Comparison of ENCODE assay signal across 9 mouse cellular contexts in genomic region chr10:67264852-67265251, GRCm38 (mm10). TPM values are rescaled to one million over a fixed set of nuclear protein-coding genes. Genes with fewer than 3 reads are reported as not detected.
DNase-seq lines count a peak whose midpoint lies in the region; ATAC-seq and TF ChIP-seq lines count a peak whose summit lies in the region.
"Had no signal": no experiment of that assay in that cellular context is flagged by ENCODE, and none has a peak within 500 bp of the region (broad histone marks: within the 10 kb centered on the region; RNA-seq: fewer than 3 reads in every experiment).

No protein-coding gene starts in this region.

- H3K36me3 ChIP-seq in hindbrain, embryonic 10.5 days = peaks cover 36% of the 10 kb centered on the region
- peaks cover 41% of the 10 kb centered on the region for H3K36me3 ChIP-seq in hindbrain, embryonic 13.5 days
- peaks cover 14% of the 10 kb centered on the region; the same call in 1 of the 2 replicates for H3K36me3 ChIP-seq in kidney, postnatal 0 days (ENCODE audit: insufficient read depth, low read length)
- H3K36me3 ChIP-seq in midbrain, embryonic 14.5 days (ENCODE audit: control insufficient read depth, insufficient read depth, low read length) = peaks cover 28% of the 10 kb centered on the region

- TF ChIP-seq CTCF in kidney, postnatal 0 days (IDR thresholded peaks at IDR 0.05; ENCODE audit: low read depth) = peak; percentile 86

- H3K4me3 ChIP-seq in hindbrain, embryonic 10.5 days = no peak overlapping the region
- H3K4me3 ChIP-seq in hindbrain, embryonic 13.5 days = no peak overlapping the region
- H3K4me3 ChIP-seq in kidney, postnatal 0 days (replicated peaks; ENCODE audit: low read depth, low read length) = no peak overlapping the region
- H3K4me3 ChIP-seq in midbrain, embryonic 14.5 days (replicated peaks; ENCODE audit: low read depth, low read length) = no peak overlapping the region
- H3K4me3 ChIP-seq: limb, embryonic 15.5 days had no signal

- H3K4me2 ChIP-seq in hindbrain, embryonic 13.5 days = no peak overlapping the region
- H3K4me2 ChIP-seq in kidney, postnatal 0 days (ENCODE audit: low read length) = no peak overlapping the region
- H3K4me2 ChIP-seq in midbrain, embryonic 14.5 days (ENCODE audit: low read length) = no peak overlapping the region
- H3K4me2 ChIP-seq: limb, embryonic 15.5 days had no signal

- WGBS in hindbrain, embryonic 10.5 days = 69% methylated on average over 1 of the region's 1 CpGs
- 48% methylated on average over 1 of the region's 1 CpGs for WGBS in hindbrain, embryonic 13.5 days
- WGBS in kidney, postnatal 0 days = 58% methylated on average over 1 of the region's 1 CpGs
- 52% methylated on average over 1 of the region's 1 CpGs for WGBS in midbrain, embryonic 14.5 days

- H3K27me3 ChIP-seq in hindbrain, embryonic 10.5 days (ENCODE audit: insufficient read depth, poor library complexity, severe bottlenecking) = no peaks in the 10 kb centered on the region
- H3K27me3 ChIP-seq in hindbrain, embryonic 13.5 days = no peaks in the 10 kb centered on the region
- no peaks in the 10 kb centered on the region for H3K27me3 ChIP-seq in kidney, postnatal 0 days (ENCODE audit: insufficient read depth, low read length)
- H3K27me3 ChIP-seq in midbrain, embryonic 14.5 days (ENCODE audit: control insufficient read depth, insufficient read depth, low read length) = no peaks in the 10 kb centered on the region
- H3K27me3 ChIP-seq: limb, embryonic 15.5 days had no signal

- no peak overlapping the region for H3K9ac ChIP-seq in hindbrain, embryonic 13.5 days
- no peak overlapping the region for H3K9ac ChIP-seq in kidney, postnatal 0 days (ENCODE audit: low read depth, low read length)
- no peak overlapping the region for H3K9ac ChIP-seq in midbrain, embryonic 14.5 days (replicated peaks; ENCODE audit: low read length)
- H3K9ac ChIP-seq: limb, embryonic 15.5 days had no signal

- no peaks in the 10 kb centered on the region for H3K9me3 ChIP-seq in hindbrain, embryonic 10.5 days
- H3K9me3 ChIP-seq in hindbrain, embryonic 13.5 days = no peaks in the 10 kb centered on the region
- no peaks in the 10 kb centered on the region for H3K9me3 ChIP-seq in kidney, postnatal 0 days (replicated peaks; ENCODE audit: low read length)
- no peaks in the 10 kb centered on the region for H3K9me3 ChIP-seq in midbrain, embryonic 14.5 days (ENCODE audit: control insufficient read depth, low read length)
- H3K9me3 ChIP-seq: limb, embryonic 15.5 days had no signal

- H3K4me1 ChIP-seq in hindbrain, embryonic 10.5 days (replicated peaks) = no peaks in the 10 kb centered on the region
- H3K4me1 ChIP-seq in hindbrain, embryonic 13.5 days (replicated peaks) = no peaks in the 10 kb centered on the region
- no peaks in the 10 kb centered on the region for H3K4me1 ChIP-seq in kidney, postnatal 0 days (replicated peaks; ENCODE audit: insufficient read depth, low read length)
- no peaks in the 10 kb centered on the region for H3K4me1 ChIP-seq in midbrain, embryonic 14.5 days (ENCODE audit: control insufficient read depth, insufficient read depth, low read length)
- H3K4me1 ChIP-seq: limb, embryonic 15.5 days had no signal

- ATAC-seq in hindbrain, embryonic 13.5 days (ENCODE audit: low FRiP score) = no peak
- ATAC-seq in kidney, postnatal 0 days (replicated peaks; ENCODE audit: low FRiP score, low read depth) = no peak
- no peak for ATAC-seq in midbrain, embryonic 14.5 days (ENCODE audit: low FRiP score, low TSS enrichment)

- no peak overlapping the region for H3K27ac ChIP-seq in hindbrain, embryonic 10.5 days
- H3K27ac ChIP-seq in hindbrain, embryonic 13.5 days = no peak overlapping the region
- no peak overlapping the region for H3K27ac ChIP-seq in kidney, postnatal 0 days
- H3K27ac ChIP-seq in midbrain, embryonic 14.5 days (replicated peaks; ENCODE audit: low read depth, low read length) = no peak overlapping the region
- H3K27ac ChIP-seq: limb, embryonic 15.5 days had no signal

- DNase-seq in hindbrain, embryonic 10.5 days (ENCODE audit: low spot score) = peak; percentile 47
- peak; percentile 36 for DNase-seq in urinary bladder, postnatal 25 days (ENCODE audit: low spot score)
- no peak for DNase-seq in urinary bladder, postnatal 4 days (ENCODE audit: low spot score in 2 of 2)
- peak; percentile 69 to 82 for DNase-seq in cerebellum, postnatal 14 days
- peak; percentile 72 for DNase-seq in kidney, postnatal 0 days (ENCODE audit: low spot score)
- peak; percentile 72 for DNase-seq in midbrain, embryonic 14.5 days
- DNase-seq in natural killer cell, adult 2 months (ENCODE audit: low spot score in 2 of 2) = no peak

RNA-seq across cellular contexts. Expression of gene Nrbf2, which starts 20.3 kb away (rescaled TPM):
- polyA plus RNA-seq in hindbrain, embryonic 10.5 days (2016; fragmentation: Nextera tagmentation; extraction: Ambion mirVana) = 36.9 and 41.2 TPM in 2 replicates
- polyA plus RNA-seq in hindbrain, embryonic 13.5 days (2015; fragmentation: Nextera tagmentation; extraction: Ambion mirVana) = 44.0 and 44.5 TPM in 2 replicates
- 38.1 and 39.4 TPM in 2 replicates for polyA plus RNA-seq in kidney, postnatal 0 days (2015; fragmentation: Nextera tagmentation; extraction: Ambion mirVana)
- polyA plus RNA-seq in midbrain, embryonic 14.5 days (2014; fragmentation: Nextera tagmentation; extraction: Ambion mirVana) = 41.6 and 45.0 TPM in 2 replicates

Comparison
In these comparisons a context has a peak if more than half of its experiments do, and no peak if none do; other contexts are left out.
1. DNase-seq: peak in hindbrain, embryonic 10.5 days (single experiment), urinary bladder, postnatal 25 days (single experiment), cerebellum, postnatal 14 days (2 of 2), kidney, postnatal 0 days (single experiment) and midbrain, embryonic 14.5 days (single experiment); none in urinary bladder, postnatal 4 days (0 of 2) and natural killer cell, adult 2 months (0 of 2).